Mouse (Mus musculus): Measurements from ENCODE around the gene Tprg. TPM values are rescaled to one million over a fixed set of nuclear protein-coding genes. Genes with fewer than 3 reads are reported as not detected.

The Tprg gene
- total RNA-seq (2012; rRNA removed) = not detected in 2 replicates

- Histone ChIP-seq H3K36me3 (ENCODE audit: control insufficient read depth, insufficient read depth, low read length, poor library complexity, severe bottlenecking) (no peaks in the 10 kb centered on the region), H3K27ac (ENCODE audit: insufficient read depth, low read depth, low read length, poor library complexity, severe bottlenecking) (no peak within 1 kb of the TSS), H3K4me3 (ENCODE audit: insufficient read depth in 1 of 2, low read depth in 1 of 2, low read length in 2 of 2, poor library complexity in 1 of 2, severe bottlenecking in 1 of 2) (no peak within 1 kb of the TSS), H3K4me1 (ENCODE audit: control insufficient read depth in 2 of 2, insufficient read depth in 2 of 2, low read length in 2 of 2, poor library complexity in 1 of 2) (no peaks in the 10 kb centered on the region), H3K9ac (ENCODE audit: insufficient read depth, low read depth, low read length, poor library complexity, severe bottlenecking) (no peak within 1 kb of the TSS), H3K9me3 (ENCODE audit: control insufficient read depth, insufficient read depth, low read depth, low read length) (no peaks in the 10 kb centered on the region)
- DNase-seq (ENCODE audit: low read depth, low spot score) = no peak
- TF ChIP-seq CHD2 (IDR thresholded peaks at IDR 0.05; ENCODE audit: low read depth, low read length) (no peak), MAFK (IDR thresholded peaks at IDR 0.05; ENCODE audit: insufficient read depth, low read depth, low read length) (no peak), ZNF384 (IDR thresholded peaks at IDR 0.05; ENCODE audit: low read depth, low read length) (no peak), ZC3H11A (IDR thresholded peaks at IDR 0.05; ENCODE audit: borderline replicate concordance, low read depth, low read length) (no peak)
- in situ Hi-C loops (cut with MboI; ENCODE audit: low sequenced_read_pairs in 2 of 2, unreplicated experiment in 2 of 2) = no loop called here
These were observed at the start of gene Tprg for GRCm38 (mm10) chr16:25286517-25286916. Tprg (plus strand) TSS chr16:25286817.

- H3K4me1 ChIP-seq (ENCODE audit: control insufficient read depth in 2 of 2, insufficient read depth in 2 of 2, low read length in 2 of 2, poor library complexity in 1 of 2) = no peaks in the 10 kb centered on the region
- H3K36me3 ChIP-seq (ENCODE audit: control insufficient read depth, insufficient read depth, low read length, poor library complexity, severe bottlenecking) = no peaks in the 10 kb centered on the region
- no peak for DNase-seq (ENCODE audit: low read depth, low spot score)
- H3K9me3 ChIP-seq (ENCODE audit: control insufficient read depth, insufficient read depth, low read depth, low read length) = no peaks in the 10 kb centered on the region
- in situ Hi-C loops (cut with MboI; ENCODE audit: low sequenced_read_pairs in 2 of 2, unreplicated experiment in 2 of 2) = no loop called here
- H3K27ac ChIP-seq (ENCODE audit: insufficient read depth, low read depth, low read length, poor library complexity, severe bottlenecking) = no peak overlapping the region
- H3K4me3 ChIP-seq (ENCODE audit: insufficient read depth in 1 of 2, low read depth in 1 of 2, low read length in 2 of 2, poor library complexity in 1 of 2, severe bottlenecking in 1 of 2) = no peak overlapping the region
- no peak for TF ChIP-seq HCFC1 (IDR thresholded peaks at IDR 0.05; ENCODE audit: borderline replicate concordance, insufficient read depth, low read length)
- TF ChIP-seq ZNF384 (IDR thresholded peaks at IDR 0.05; ENCODE audit: low read depth, low read length) = no peak
- no peak for TF ChIP-seq MAFK (IDR thresholded peaks at IDR 0.05; ENCODE audit: insufficient read depth, low read depth, low read length)
- no peak for TF ChIP-seq ZC3H11A (IDR thresholded peaks at IDR 0.05; ENCODE audit: borderline replicate concordance, low read depth, low read length)
- no peak for TF ChIP-seq CHD2 (IDR thresholded peaks at IDR 0.05; ENCODE audit: low read depth, low read length)
- no peak overlapping the region for H3K9ac ChIP-seq (ENCODE audit: insufficient read depth, low read depth, low read length, poor library complexity, severe bottlenecking)
These were observed 48.2 kb upstream of the Tprg start for GRCm38 (mm10) chr16:25238274-25239050.

- in situ Hi-C loops (cut with MboI; ENCODE audit: low sequenced_read_pairs in 2 of 2, unreplicated experiment in 2 of 2) = no loop called here
- Histone ChIP-seq H3K4me3 (ENCODE audit: insufficient read depth in 1 of 2, low read depth in 1 of 2, low read length in 2 of 2, poor library complexity in 1 of 2, severe bottlenecking in 1 of 2) (no peak overlapping the region), H3K36me3 (ENCODE audit: control insufficient read depth, insufficient read depth, low read length, poor library complexity, severe bottlenecking) (no peaks in the 10 kb centered on the region), H3K27ac (ENCODE audit: insufficient read depth, low read depth, low read length, poor library complexity, severe bottlenecking) (no peak overlapping the region), H3K4me1 (ENCODE audit: control insufficient read depth in 2 of 2, insufficient read depth in 2 of 2, low read length in 2 of 2, poor library complexity in 1 of 2) (no peaks in the 10 kb centered on the region), H3K9me3 (ENCODE audit: control insufficient read depth, insufficient read depth, low read depth, low read length) (no peaks in the 10 kb centered on the region), H3K9ac (ENCODE audit: insufficient read depth, low read depth, low read length, poor library complexity, severe bottlenecking) (no peak overlapping the region)
- DNase-seq (ENCODE audit: low read depth, low spot score) = no peak
- no peak for TF ChIP-seq ZC3H11A (IDR thresholded peaks at IDR 0.05; ENCODE audit: borderline replicate concordance, low read depth, low read length)
- TF ChIP-seq CHD2 (IDR thresholded peaks at IDR 0.05; ENCODE audit: low read depth, low read length) = no peak
- no peak for TF ChIP-seq MAFK (IDR thresholded peaks at IDR 0.05; ENCODE audit: insufficient read depth, low read depth, low read length)
- TF ChIP-seq ZNF384 (IDR thresholded peaks at IDR 0.05; ENCODE audit: low read depth, low read length) = no peak
- no peak for TF ChIP-seq HCFC1 (IDR thresholded peaks at IDR 0.05; ENCODE audit: borderline replicate concordance, insufficient read depth, low read length)
These were observed 37.7 kb upstream of the Tprg start for GRCm38 (mm10) chr16:25248889-25249288.

GRCm38 (mm10) chr16:25250129-25250749, 36.4 kb upstream of the Tprg start:
- in situ Hi-C loops (cut with MboI; ENCODE audit: low sequenced_read_pairs in 2 of 2, unreplicated experiment in 2 of 2) = no loop called here
- Histone ChIP-seq H3K36me3 (ENCODE audit: control insufficient read depth, insufficient read depth, low read length, poor library complexity, severe bottlenecking) (no peaks in the 10 kb centered on the region), H3K4me1 (ENCODE audit: control insufficient read depth in 2 of 2, insufficient read depth in 2 of 2, low read length in 2 of 2, poor library complexity in 1 of 2) (no peaks in the 10 kb centered on the region), H3K9ac (ENCODE audit: insufficient read depth, low read depth, low read length, poor library complexity, severe bottlenecking) (no peak overlapping the region), H3K27ac (ENCODE audit: insufficient read depth, low read depth, low read length, poor library complexity, severe bottlenecking) (no peak overlapping the region), H3K4me3 (ENCODE audit: insufficient read depth in 1 of 2, low read depth in 1 of 2, low read length in 2 of 2, poor library complexity in 1 of 2, severe bottlenecking in 1 of 2) (no peak overlapping the region), H3K9me3 (ENCODE audit: control insufficient read depth, insufficient read depth, low read depth, low read length) (no peaks in the 10 kb centered on the region)
- TF ChIP-seq HCFC1 (IDR thresholded peaks at IDR 0.05; ENCODE audit: borderline replicate concordance, insufficient read depth, low read length) = no peak
- TF ChIP-seq ZNF384 (IDR thresholded peaks at IDR 0.05; ENCODE audit: low read depth, low read length) = no peak
- no peak for TF ChIP-seq ZC3H11A (IDR thresholded peaks at IDR 0.05; ENCODE audit: borderline replicate concordance, low read depth, low read length)
- no peak for TF ChIP-seq CHD2 (IDR thresholded peaks at IDR 0.05; ENCODE audit: low read depth, low read length)
- TF ChIP-seq MAFK (IDR thresholded peaks at IDR 0.05; ENCODE audit: insufficient read depth, low read depth, low read length) = no peak
- DNase-seq (ENCODE audit: low read depth, low spot score) = no peak
